Mouse (Mus musculus) embryonic fibroblast, embryonic 13.5 days (primary cell): ENCODE measurements around the gene Itga11.

Source experiments
- CTCF ChIP-seq: IDR thresholded peaks from 2 replicates; pipeline ENCODE4 v1.5.1; 2011; ENCODE audit warnings: mild to moderate bottlenecking, control low read depth, low read length, moderate library complexity, borderline replicate concordance; ENCODE audit not compliant: insufficient read depth
- POLR2A ChIP-seq: IDR thresholded peaks from 2 replicates; pipeline ENCODE4 v1.6.1; 2011; ENCODE audit warnings: low read depth, mild to moderate bottlenecking, control low read depth, low read length, moderate library complexity

GRCm38 (mm10) chr9:62689748-62690147 lies 12.1 kb downstream of the Itga11 start:
- no peak for TF ChIP-seq POLR2A
- TF ChIP-seq CTCF = no peak
